Mouse (Mus musculus) bone marrow, adult 2 months (tissue): ENCODE measurements around the gene Tfap2a.

Experiments used
- CTCF ChIP-seq: fragments of 200-500 bp; IDR thresholded peaks from 2 replicates; pipeline ENCODE4 v1.5.1; 2011; ENCODE audit warnings: low read length, control low read depth; ENCODE audit not compliant: control insufficient read depth, insufficient read depth
- POLR2A ChIP-seq: fragments of 200-500 bp; IDR thresholded peaks from 2 replicates; pipeline ENCODE4 v1.6.1; 2011; ENCODE audit warnings: low read depth, mild to moderate bottlenecking, control low read depth, low read length, borderline replicate concordance; ENCODE audit not compliant: control insufficient read depth

- TF ChIP-seq CTCF (no peak), POLR2A (no peak)
These were observed 6.1 kb downstream of the Tfap2a start for GRCm38 (mm10) chr13:40732085-40732484.
